Mouse (Mus musculus) thymus, postnatal 25 days (tissue): Measurements from ENCODE around the gene Xlr5a.
"Not testable (repeated sequence)": the region's sequence is repeated elsewhere in the genome, so short reads cannot be mapped to it uniquely, and the experiment has no call there.

ENCODE experiments used
- DNase-seq: peaks from one replicate; pipeline ENCODE4 v3.0.0; 2022

Gene Xlr5a

GRCm38 (mm10) chrX:73143218-73143618 is 149.6 kb downstream of the Xlr5a start:
- DNase-seq = not testable (repeated sequence)

- not testable (repeated sequence) for DNase-seq
Observed at GRCm38 (mm10) chrX:73122859-73123829, 169.6 kb downstream of the Xlr5a start.

- DNase-seq = not testable (repeated sequence)
Observed at GRCm38 (mm10) chrX:73116747-73117146, 176.0 kb downstream of the Xlr5a start, which contains the start of gene Gm14685. TSS of gene Gm14685 (plus strand) at chrX:73117047.

GRCm38 (mm10) chrX:73096941-73097508 is 195.8 kb downstream of the Xlr5a start, which contains the start of gene Xlr3a:
TSS of gene Xlr3a (minus strand) at chrX:73097095.
- DNase-seq = not testable (repeated sequence)

- DNase-seq = peak; percentile 47
Observed at GRCm38 (mm10) chrX:73082267-73083055, 210.3 kb downstream of the Xlr5a start, which contains the start of gene Xlr4a. TSS of gene Xlr4a (minus strand) at chrX:73082478.

- not testable (repeated sequence) for DNase-seq
Observed at GRCm38 (mm10) chrX:73066765-73067312, 225.9 kb downstream of the Xlr5a start.

GRCm38 (mm10) chrX:73064415-73064793 is 228.4 kb downstream of the Xlr5a start, which contains the start of gene Pnma3:
TSS of gene Pnma3 (plus strand) at chrX:73064787.
- DNase-seq = no peak

- DNase-seq = no peak
Observed at GRCm38 (mm10) chrX:73063512-73064414, 229.0 kb downstream of the Xlr5a start.

- no peak for DNase-seq
Observed at GRCm38 (mm10) chrX:73062323-73062722, 230.5 kb downstream of the Xlr5a start.

- DNase-seq = no peak
Observed at GRCm38 (mm10) chrX:73061528-73061927, 231.2 kb downstream of the Xlr5a start.
